Mouse (Mus musculus): ENCODE measurements around the gene Gipc3. TPM values are rescaled to one million over a fixed set of nuclear protein-coding genes. Genes with fewer than 3 reads are reported as not detected.

The Gipc3 gene
- total RNA-seq, 1 experiment from 2014 or later, result not detected

DNA sequence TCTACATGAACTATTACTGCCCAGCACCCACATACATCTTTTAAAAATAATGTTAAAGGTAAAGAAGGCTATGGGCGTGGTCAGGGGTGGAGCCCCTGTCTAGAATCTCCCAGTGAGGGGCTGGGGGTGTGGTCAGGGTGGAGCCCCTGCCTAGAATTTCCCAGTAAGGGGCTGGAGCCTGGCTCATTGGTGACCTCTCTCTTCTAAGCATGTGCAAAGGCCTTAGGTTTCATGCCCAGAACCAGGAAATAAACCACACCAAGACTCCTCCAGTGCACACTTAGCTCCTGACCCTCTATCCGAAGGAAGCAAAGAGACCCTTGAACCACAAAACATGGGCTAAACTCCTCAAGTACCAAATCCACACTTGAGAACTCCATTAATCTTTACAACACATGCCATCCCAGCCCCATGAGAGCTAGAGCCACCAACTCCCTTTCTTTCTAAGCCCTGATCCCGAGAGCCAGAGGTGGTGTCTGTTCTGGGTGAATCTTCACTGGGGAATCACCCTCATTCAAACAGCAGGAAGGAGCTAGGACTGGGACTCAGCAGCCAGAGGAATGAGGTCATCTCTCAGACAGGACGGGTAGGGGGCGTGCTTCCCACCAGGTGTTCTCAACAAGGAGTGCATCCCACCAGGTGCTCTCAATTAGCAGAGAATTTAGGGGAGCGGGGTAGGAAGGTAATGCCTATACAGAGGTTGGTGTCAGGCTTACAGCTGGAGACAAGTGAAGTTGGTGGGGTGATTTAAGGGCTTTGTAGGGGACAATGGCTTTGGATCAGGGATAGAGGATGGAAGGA is 33.7 kb upstream of the Gipc3 start:
- ATAC-seq (replicated peaks; ENCODE audit: low read depth, poor library complexity, severe bottlenecking), result no peak

DNA sequence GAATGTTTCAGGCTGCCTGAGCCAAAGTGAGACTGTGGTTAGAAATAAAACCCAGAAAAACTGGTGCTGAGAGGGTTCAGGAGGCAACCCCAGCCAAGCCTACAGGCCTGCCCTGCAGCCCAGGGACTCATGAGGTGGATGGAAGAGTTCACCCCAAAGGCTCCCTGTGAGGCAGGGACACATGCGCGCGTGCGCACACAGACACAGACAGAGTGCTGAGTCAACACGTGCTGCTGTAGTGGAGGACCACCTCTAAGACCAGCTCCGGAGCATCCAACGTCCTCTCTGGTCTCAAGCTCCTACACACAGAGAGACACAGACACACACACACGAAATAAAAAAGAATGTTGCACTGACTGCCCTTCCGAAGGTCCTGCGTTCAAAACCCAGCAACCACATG is 32.3 kb upstream of the Gipc3 start:
- no peak for ATAC-seq (replicated peaks; ENCODE audit: low read depth, poor library complexity, severe bottlenecking)

DNA sequence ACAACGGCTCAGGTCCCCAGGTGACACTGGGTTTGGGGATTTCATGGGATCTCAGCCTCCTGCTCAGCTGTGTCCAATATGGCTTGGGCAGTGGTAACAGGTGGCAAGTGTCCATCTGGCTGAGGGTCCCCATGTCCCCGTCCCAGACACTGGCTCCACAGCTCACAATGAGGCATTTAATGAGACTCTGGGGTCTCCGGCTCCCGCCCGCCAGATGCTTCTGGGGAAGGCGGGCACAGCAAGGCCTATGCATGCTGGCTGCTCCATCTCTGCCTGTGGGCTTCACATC is 24.1 kb upstream of the Gipc3 start:
- no peak for ATAC-seq (replicated peaks; ENCODE audit: low read depth, poor library complexity, severe bottlenecking)

DNA sequence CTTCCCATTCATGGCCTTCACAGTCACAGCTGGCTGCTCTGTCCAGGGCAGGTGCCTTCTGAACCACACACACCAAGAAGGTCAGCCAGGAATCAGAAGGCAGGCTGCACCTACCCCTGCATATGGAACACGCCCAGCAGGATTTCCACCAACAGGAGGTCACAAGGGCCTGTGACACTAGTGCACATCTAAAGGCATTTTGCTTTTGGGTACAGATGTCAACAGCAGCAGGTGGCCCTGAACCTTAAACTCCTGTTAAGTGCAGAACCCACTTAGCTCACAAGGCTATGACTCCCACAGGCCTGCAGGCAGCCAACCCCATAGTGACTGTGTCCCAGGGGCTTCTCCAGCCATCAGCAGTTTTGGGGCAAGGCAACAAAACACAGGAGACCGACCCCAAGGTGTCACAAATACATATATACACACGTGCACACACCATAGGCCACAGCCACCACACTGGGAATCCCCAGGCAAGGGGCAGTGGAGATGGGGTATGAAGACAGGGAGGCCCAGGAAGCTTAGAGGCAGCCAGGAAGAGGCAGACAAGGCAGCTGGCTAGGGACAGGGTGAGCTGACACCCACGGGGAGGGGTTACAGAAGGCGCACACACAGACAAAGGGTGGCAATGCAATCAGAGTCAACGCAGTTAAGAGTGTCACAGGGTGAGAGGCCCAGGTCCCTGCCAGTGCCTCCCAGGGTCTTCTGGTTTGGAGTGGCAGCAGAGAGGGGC is 23.6 kb upstream of the Gipc3 start:
- no peak for ATAC-seq (replicated peaks; ENCODE audit: low read depth, poor library complexity, severe bottlenecking)

DNA sequence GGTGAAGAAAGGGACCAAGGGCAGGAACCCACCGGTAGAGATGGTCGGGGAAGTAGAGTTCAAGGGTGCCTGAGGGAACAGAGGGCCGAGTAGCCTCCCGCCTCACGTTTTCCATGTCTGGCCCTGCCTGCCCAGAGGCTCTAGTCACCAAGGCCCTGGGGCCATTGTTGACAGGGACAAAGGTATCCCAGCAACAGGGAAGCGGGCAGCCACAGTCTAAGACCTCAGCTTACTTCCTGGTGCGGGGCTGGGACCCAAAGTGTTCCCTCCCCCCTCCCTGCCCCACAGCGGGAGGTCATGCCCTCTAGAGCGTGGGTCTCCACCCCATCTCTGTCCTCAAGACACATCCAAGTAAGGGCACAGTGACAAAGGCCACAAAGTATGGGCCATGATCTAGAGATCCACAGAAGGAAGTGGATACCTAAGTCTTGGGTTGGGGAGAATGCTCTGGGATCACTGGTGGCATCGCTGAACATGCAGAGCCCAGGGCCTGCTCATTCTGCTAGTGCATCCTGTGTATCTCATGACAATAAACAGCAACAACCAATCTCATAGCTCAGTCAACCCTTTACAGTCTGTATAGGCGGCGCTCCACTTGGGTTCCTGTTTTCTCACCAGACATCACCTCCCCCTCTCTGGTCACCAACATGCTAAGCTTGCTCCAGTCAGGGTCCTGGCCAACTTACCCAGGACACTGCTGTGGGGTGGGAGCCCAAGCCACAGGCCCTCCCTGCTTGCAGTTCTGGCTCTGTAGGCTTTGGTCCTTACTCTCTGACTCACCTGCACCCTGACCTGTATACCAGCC is 22.8 kb upstream of the Gipc3 start, which contains the start of gene 4930404N11Rik:
Gene 4930404N11Rik (minus strand): TSS at position 145 of the 805 bp plus-strand sequence.
- peak; percentile 29 for ATAC-seq (replicated peaks; ENCODE audit: low read depth, poor library complexity, severe bottlenecking)

DNA sequence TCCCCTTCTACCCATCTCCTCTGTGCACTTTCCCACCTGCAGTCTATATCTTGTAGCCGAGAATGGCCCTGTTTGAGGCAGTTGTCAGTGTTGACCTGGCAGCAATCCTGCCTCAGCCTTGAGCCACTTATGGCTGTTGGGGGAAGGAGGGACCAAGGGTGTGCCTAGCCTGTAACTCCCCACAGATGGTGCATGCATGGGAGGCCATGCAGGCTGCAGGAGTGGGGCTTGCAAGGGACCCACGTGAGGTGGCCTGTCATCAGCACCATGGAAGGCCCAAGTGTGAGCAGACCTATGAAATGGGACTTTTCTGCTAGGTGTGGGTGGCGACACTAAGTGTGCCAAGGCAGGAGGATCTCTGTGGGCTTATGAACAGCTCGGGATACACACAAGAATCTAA is 22.0 kb upstream of the Gipc3 start:
- ATAC-seq (replicated peaks; ENCODE audit: low read depth, poor library complexity, severe bottlenecking), result no peak

DNA sequence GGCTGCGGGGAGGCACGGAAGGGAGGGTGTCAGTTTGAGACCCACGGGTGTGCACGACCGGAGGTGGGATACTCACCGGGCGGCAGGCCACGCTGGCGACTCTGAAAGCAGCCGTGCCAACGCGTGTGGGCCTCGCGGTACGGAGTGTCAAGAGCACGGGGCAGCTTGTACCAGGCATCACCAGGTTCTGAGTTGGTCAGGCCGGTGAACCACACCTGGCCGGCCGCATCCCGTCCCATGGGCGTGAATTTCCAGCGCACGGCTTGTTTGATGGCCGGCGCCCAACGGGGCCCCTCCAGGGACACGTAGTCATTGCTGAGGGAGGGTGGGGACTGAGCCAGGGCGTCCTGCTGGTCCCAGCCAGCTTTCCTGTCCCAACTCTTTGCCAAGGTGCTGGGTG is 21.6 kb upstream of the Gipc3 start:
- ATAC-seq (replicated peaks; ENCODE audit: low read depth, poor library complexity, severe bottlenecking), result no peak

DNA sequence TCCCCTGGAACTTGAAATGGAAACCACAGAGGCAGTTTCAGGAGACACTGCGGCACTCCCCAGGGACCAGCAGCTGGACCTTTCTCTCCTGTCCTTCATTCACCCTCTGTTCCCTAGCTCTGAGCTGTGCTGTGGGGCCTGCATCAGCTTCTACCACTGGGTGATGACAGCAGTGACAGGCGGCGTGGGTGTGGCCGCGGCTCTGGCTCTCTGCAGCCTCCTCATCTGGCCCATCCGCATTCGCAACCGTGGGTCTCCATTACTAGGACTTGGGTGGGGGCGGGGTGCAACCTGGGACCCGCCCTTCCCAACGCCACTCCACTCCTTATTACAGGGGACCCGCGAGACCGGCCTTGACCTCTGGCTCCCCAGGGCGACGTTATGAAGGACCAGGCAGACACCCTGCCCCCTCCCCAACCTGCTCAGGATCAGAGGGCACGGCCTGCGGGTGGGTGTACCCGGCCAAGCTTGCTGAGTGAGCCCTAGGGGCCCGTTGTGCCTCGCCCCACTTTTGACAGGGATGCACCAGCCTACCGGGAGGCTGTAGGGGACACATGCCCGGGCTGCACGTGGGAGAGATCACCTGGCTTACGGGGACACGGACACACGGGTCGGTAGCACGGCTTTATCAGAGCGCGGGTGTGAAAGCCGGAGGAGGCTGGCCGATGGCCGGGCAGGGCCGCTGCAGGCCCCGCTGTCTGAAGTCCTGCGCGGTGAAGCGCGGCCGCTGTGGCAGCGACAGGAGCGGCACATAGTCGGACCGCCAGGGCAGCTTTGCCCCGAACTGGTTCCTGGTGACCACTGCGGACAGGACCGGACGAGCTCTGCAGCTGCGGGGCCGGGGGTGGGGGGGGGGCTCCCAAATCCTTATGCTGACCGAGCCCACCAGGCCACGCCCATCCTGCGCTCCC is 20.6 kb upstream of the Gipc3 start:
- ATAC-seq (replicated peaks; ENCODE audit: low read depth, poor library complexity, severe bottlenecking), result no peak

DNA sequence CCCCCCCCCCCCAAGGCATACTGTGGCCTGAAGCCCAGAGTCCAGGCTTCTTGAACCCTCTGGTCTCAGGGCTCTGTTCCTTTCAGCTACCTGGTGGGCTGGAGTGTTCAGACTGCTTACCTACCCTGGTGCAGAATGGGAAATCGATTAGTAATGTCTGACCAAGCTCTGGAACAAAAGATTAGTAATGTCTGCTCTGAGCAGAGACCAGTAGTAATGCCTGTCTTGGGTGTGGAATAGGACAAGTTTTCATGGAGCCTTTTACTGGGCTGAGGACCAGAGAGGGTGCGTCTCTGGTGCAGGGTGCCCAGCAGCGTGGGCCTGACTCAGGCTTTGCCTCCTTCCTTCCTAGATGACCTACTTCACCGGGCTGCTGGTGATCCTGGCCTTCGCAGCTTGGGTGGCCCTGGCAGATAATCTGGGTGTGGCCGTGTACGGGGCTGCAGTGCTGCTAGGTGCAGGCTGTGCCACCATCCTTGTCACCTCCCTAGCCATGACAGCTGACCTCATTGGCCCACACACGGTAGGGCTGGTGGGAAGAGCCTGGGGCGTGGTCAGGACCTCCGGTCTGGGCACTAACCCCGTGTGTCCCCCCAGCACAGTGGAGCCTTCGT is 19.4 kb upstream of the Gipc3 start:
- no peak for ATAC-seq (replicated peaks; ENCODE audit: low read depth, poor library complexity, severe bottlenecking)

DNA sequence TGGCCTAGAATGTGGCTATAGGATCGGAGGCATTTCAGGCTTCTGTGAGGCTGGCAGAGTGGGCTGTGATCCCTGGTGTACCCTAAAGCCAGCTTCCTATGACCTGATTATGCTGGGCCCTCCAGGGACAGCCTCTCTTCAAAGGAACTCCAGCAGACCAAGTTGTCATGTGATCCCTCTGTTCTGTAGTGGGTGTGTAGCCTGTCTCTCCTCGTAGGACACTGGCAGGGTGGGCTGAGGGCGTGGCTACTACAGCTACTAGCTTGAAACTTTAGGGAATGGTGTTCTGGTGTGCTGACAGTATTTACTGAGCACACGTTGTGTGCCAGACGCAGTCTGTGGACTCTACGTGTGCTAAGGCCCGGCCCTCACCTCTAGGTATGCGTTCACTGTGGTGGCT is 17.7 kb upstream of the Gipc3 start:
- no peak for ATAC-seq (replicated peaks; ENCODE audit: low read depth, poor library complexity, severe bottlenecking)

DNA sequence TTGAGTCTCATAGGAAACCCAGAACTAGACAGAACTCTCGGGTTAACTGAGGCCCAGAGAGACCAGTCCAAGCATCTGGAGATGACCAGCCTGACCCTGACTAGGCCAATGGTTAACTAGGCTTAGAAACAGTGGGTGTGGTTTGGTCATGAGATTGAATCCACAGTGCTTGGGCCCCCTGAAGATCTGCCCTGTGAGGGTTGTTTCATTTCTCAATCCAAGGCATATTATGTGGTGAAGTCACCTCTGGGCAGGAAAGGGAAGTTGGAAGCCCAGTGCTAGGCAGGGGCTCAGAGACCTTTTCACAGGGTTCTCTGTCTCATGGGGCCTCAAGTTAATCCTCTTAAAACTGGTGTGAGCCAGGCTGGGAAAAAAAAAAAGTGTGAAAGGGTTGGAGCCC is 15.8 kb upstream of the Gipc3 start:
- ATAC-seq (replicated peaks; ENCODE audit: low read depth, poor library complexity, severe bottlenecking), result peak; percentile 50

DNA sequence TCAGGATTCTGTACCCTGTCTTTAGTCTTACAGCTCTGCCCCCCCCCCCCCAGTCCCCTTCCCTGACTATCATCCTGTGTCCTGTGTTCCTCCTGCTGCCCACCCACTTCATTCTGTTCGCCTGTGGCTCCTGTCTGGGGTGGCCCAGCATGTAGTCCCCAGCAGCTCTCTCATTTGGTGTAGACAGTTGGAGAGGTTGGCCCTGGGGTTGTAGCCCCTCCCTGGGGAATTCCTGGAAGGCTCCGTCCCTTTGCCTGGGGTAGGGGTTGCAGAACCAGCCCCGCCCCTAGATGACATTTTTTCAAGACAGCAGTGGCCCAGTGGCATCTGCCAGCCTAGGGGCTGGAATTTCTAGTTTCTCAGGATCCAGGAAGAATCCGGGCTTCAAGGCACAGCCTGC is 15.1 kb upstream of the Gipc3 start:
- ATAC-seq (replicated peaks; ENCODE audit: low read depth, poor library complexity, severe bottlenecking), result no peak

DNA sequence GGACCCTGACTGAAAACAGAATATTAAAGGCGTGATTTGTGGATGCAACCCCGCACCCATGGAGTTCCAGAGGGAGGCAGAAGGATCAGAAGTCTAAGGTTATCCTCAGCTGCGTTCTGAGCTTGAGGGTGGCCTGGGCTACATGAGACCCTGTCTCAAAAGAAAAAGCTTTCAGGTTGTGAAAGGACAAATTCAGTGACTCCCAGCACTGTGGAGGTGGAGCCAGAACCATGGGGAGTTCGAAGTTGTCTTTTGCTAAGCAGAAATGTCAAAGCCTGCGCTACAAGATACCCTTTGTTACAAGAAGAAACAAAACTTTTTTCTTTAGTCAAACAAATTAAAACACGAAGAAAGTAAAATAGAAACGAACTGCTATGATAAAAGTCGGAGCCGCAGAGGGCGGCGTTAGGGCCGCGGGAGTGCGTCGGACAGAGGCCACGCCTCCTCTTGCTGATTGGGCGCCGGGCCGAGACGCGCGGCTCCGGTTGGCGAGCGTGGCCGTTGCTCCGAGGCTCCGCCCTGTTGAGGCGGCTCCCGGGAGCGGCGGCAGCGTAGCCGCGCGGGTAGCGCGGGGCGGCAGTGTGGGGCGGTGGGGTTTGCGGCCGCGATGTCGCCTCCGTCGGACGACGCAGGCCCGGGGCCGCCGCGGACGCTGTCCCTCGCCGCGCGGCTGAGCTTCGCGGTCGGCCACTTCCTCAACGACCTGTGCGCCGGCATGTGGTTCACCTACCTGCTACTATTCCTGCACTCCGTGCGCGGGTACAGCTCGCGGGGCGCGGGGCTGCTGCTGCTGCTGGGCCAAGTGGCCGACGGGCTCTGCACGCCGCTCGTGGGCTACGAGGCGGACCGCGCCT is 14.2 kb upstream of the Gipc3 start, which contains the start of gene Mfsd12:
Gene Mfsd12 (plus strand): TSS at position 501 of the 854 bp plus-strand sequence.
- ATAC-seq (replicated peaks; ENCODE audit: low read depth, poor library complexity, severe bottlenecking), result peak; percentile 63

DNA sequence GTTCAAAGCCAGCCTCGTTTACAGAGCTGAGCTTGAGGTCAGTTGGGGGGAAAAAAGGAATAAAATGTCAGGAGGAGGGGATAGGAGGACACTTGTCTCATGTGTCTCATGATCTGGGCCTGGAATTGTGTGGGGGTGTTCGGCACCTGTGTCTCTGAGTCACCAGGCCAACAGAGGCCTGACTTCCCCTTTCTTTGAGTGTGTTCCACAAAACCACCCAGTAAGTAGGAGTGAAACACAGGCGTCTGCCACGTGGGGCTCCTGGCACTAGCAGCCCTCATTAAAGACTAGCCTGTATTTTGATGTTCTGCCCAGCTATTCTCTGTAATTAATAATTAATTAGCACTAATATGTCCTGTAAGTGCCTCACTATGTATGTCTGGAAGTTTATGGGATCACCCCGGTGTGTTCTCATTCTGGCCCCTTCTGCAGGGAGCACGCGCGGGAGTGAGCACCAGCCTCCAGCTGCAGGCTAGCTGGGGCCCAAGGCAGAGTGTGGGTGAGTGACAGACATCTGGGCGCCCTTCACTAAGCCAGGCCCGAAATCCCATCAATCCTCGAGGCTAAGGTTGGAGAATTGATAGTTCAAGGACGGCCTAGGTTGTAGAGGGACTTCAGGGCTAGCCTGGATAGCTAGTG is 13.4 kb upstream of the Gipc3 start:
- ATAC-seq (replicated peaks; ENCODE audit: low read depth, poor library complexity, severe bottlenecking), result peak; percentile 62

DNA sequence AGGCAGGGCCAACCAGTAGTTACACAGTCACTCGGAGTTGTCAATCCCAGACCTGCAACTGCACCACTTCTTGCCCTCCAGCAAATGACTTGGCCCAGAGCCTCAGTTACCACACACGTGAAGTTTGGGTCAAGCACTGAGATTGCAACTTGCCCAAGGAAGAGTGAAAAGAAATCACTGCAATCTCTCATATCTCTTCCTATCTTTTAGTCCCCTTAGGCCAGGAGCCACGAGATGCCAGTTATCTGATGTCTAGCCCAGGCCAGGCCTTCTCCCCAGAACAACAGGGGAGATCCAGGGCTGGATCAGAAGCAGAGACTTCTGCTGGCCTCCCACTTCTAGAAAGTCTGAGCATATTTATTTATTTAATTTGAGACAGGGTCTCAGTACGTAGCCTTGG is 12.5 kb upstream of the Gipc3 start:
- ATAC-seq (replicated peaks; ENCODE audit: low read depth, poor library complexity, severe bottlenecking), result no peak

DNA sequence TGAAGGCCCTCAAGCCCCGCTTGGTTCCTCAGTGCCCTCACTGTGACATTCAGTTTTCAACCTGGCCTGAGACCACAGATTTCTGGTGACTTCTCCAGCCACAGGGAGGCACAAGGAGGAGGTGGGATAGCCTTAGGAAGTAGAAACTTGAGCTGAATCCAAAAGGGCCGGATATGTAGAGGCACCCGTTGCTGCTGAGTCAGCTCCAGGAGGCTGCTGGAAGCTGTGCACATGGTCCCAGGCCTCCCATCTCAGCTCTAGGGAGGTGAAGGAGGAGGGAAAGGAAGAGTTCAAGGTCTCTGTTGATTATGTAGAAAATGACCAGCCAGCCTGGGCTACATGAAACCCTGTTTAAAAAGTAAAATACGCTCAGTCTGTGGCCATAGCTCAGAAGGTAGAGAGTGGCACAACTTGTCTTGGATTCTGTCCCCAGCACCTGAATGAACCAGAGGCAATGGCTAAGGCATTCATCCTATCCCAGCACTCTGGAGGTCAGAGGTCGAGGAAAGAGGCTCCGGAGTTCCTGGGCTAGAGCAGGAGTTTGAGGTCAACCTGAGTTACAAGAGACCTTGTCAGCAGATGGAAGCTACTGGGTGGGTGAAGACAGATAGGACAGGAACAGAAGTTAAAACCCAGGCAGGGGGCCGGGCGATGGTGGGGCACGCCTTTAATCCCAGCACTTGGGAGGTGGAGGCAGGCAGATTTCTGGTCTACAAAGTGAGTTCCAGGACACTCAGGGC is 11.8 kb upstream of the Gipc3 start:
- ATAC-seq (replicated peaks; ENCODE audit: low read depth, poor library complexity, severe bottlenecking), result no peak

DNA sequence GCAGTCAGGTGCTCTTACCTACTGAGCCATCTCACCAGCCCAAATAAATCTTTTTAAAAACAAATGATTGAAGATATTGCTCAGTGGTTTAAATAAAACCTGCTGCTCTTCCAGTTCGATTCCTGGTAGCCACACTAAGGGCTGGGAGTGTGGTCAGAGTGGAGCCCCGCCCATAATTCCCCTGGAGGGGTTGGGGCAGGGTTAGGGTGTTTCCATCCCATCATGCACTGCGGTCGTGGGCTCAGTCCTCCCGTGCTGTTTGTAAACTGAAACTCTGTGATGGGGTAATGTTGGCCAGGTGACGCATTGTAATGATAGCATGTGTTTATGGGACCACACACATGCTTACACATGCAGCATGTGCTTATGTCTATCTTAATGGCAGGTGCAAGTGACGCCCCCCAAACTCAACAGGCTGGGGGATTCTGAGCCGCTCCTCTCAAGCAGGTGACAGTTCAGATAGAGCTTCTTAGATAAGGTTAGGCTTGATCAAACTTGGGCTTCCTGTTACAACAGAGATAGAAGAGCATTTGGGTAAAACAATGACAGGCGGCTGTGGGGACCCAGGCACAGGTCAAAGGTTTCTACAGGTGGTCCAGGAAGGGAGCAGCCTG is 8.7 kb upstream of the Gipc3 start:
- 0 out of 2 replicates have a peak, but pooled peaks have one; percentile 8 for ATAC-seq (replicated peaks; ENCODE audit: low read depth, poor library complexity, severe bottlenecking)
